Mouse (Mus musculus): Measurements from ENCODE around the gene D17Wsu92e.

- TF ChIP-seq EP300 (IDR thresholded peaks at IDR 0.05; ENCODE audit: low read depth) (no peak), CTCF (IDR thresholded peaks at IDR 0.05; ENCODE audit: low read depth) (peak; percentile 94)
Measured at GRCm38 (mm10) chr17:27768817-27769542, 51.5 kb downstream of the D17Wsu92e start.
